Mouse (Mus musculus) neural tube, embryonic 15.5 days (tissue): ENCODE measurements around the gene Gpr34. TPM values are rescaled to one million over a fixed set of nuclear protein-coding genes. Genes with fewer than 3 reads are reported as not detected.

ENCODE experiments used
- ATAC-seq: fragments of 200-750 bp; cut with Nextera tagmentation; 2 replicates; pipeline ENCODE4 v1.8.0; 2017; ENCODE audit warnings: mild to moderate bottlenecking, moderate TSS enrichment, moderate library complexity; ENCODE audit not compliant: low FRiP score
- H3K27ac ChIP-seq: fragments of 300-500 bp; sonication (generic); replicated peaks from 2 replicates; pipeline ENCODE4 v1.5.1; 2015; ENCODE audit warnings: mild to moderate bottlenecking, inconsistent platforms
- H3K27me3 ChIP-seq: fragments of 300-500 bp; sonication (generic); replicated peaks from 2 replicates; pipeline ENCODE4 v1.6.1; 2015; ENCODE audit warnings: inconsistent platforms
- H3K36me3 ChIP-seq: fragments of 300-500 bp; sonication (generic); 2 replicates; pipeline ENCODE4 v1.6.1; 2015; ENCODE audit warnings: inconsistent platforms
- H3K4me1 ChIP-seq: fragments of 300-500 bp; sonication (generic); 2 replicates; pipeline ENCODE4 v1.6.1; 2015; ENCODE audit warnings: inconsistent platforms
- H3K4me2 ChIP-seq: fragments of 300-500 bp; sonication (generic); 2 replicates; pipeline ENCODE4 v1.6.1; 2015; ENCODE audit warnings: inconsistent platforms, mild to moderate bottlenecking, moderate library complexity
- H3K4me3 ChIP-seq: fragments of 300-500 bp; sonication (generic); replicated peaks from 2 replicates; pipeline ENCODE4 v1.5.1; 2015; ENCODE audit warnings: mild to moderate bottlenecking, inconsistent platforms
- H3K9ac ChIP-seq: fragments of 300-500 bp; sonication (generic); replicated peaks from 2 replicates; pipeline ENCODE4 v1.6.1; 2015; ENCODE audit warnings: mild to moderate bottlenecking, inconsistent platforms
- H3K9me3 ChIP-seq: fragments of 300-500 bp; sonication (generic); replicated peaks from 2 replicates; pipeline ENCODE4 v1.6.1; 2016; ENCODE audit warnings: inconsistent platforms
- WGBS: fragments of 180-500 bp; shearing (Covaris S2); methylation state at CpG from one replicate; pipeline ENCODE4 v1.1.7; 2015; ENCODE audit warnings: mixed read lengths; 5-methylcytosine and 5-hydroxymethylcytosine counted together
- polyA plus RNA-seq: library from polyadenylated mRNA; unstranded; fragments of >200 nt; fragmentation: Nextera tagmentation; extraction: Ambion mirVana; gene quantifications from 2 replicates; pipeline ENCODE4 v1.2.1, GENCODE M21; 2015

Gene Gpr34
- polyA plus RNA-seq, 1 experiment from 2014 or later = 3.3 TPM

GRCm38 (mm10) chrX:13636398-13636797 lies 4.5 kb downstream of the Gpr34 start:
- H3K4me1 ChIP-seq = no peaks in the 10 kb centered on the region
- no peak overlapping the region for H3K27ac ChIP-seq
- WGBS = 93% methylated on average over 1 of the region's 1 CpGs
- no peaks in the 10 kb centered on the region for H3K9me3 ChIP-seq
- H3K4me2 ChIP-seq = no peak overlapping the region
- no peak for ATAC-seq
- no peak overlapping the region for H3K9ac ChIP-seq
- no peaks in the 10 kb centered on the region for H3K27me3 ChIP-seq
- no peaks in the 10 kb centered on the region for H3K36me3 ChIP-seq
- H3K4me3 ChIP-seq = no peak overlapping the region

- no peak overlapping the region for H3K27ac ChIP-seq
- H3K27me3 ChIP-seq = no peaks in the 10 kb centered on the region
- no peak overlapping the region for H3K4me2 ChIP-seq
- 78% methylated on average over 2 of the region's 2 CpGs for WGBS
- no peaks in the 10 kb centered on the region for H3K9me3 ChIP-seq
- H3K4me1 ChIP-seq = no peaks in the 10 kb centered on the region
- no peak for ATAC-seq
- H3K9ac ChIP-seq = no peak overlapping the region
- H3K36me3 ChIP-seq = no peaks in the 10 kb centered on the region
- no peak overlapping the region for H3K4me3 ChIP-seq
These were observed 7.0 kb downstream of the Gpr34 start for GRCm38 (mm10) chrX:13638894-13639293.

- Histone ChIP-seq H3K9ac (no peak overlapping the region), H3K36me3 (no peaks in the 10 kb centered on the region), H3K4me1 (no peaks in the 10 kb centered on the region), H3K4me3 (no peak overlapping the region), H3K27ac (no peak overlapping the region), H3K4me2 (no peak overlapping the region), H3K9me3 (no peaks in the 10 kb centered on the region), H3K27me3 (no peaks in the 10 kb centered on the region)
- 83% methylated on average over 2 of the region's 2 CpGs for WGBS
- ATAC-seq = no peak
These were observed 20.0 kb downstream of the Gpr34 start for GRCm38 (mm10) chrX:13651889-13652288.

- Histone ChIP-seq H3K4me2 (no peak overlapping the region), H3K9me3 (no peaks in the 10 kb centered on the region), H3K27me3 (no peaks in the 10 kb centered on the region), H3K36me3 (no peaks in the 10 kb centered on the region), H3K4me3 (no peak overlapping the region), H3K9ac (no peak overlapping the region), H3K4me1 (no peaks in the 10 kb centered on the region), H3K27ac (no peak overlapping the region)
- no peak for ATAC-seq
- 86% methylated on average over 1 of the region's 1 CpGs for WGBS
These were observed 20.4 kb downstream of the Gpr34 start for GRCm38 (mm10) chrX:13652291-13652690.

GRCm38 (mm10) chrX:13655005-13655421 lies 23.1 kb downstream of the Gpr34 start:
- no peaks in the 10 kb centered on the region for H3K9me3 ChIP-seq
- H3K36me3 ChIP-seq = no peaks in the 10 kb centered on the region
- no peak overlapping the region for H3K4me3 ChIP-seq
- ATAC-seq = no peak
- no peak overlapping the region for H3K4me2 ChIP-seq
- no peak overlapping the region for H3K9ac ChIP-seq
- no peaks in the 10 kb centered on the region for H3K4me1 ChIP-seq
- no peak overlapping the region for H3K27ac ChIP-seq
- no peaks in the 10 kb centered on the region for H3K27me3 ChIP-seq
- WGBS = 75% methylated on average over 3 of the region's 3 CpGs

GRCm38 (mm10) chrX:13655906-13656305 lies 24.0 kb downstream of the Gpr34 start:
- Histone ChIP-seq H3K4me1 (no peaks in the 10 kb centered on the region), H3K9me3 (no peaks in the 10 kb centered on the region), H3K4me2 (no peak overlapping the region), H3K36me3 (no peaks in the 10 kb centered on the region), H3K4me3 (no peak overlapping the region), H3K27me3 (no peaks in the 10 kb centered on the region), H3K9ac (no peak overlapping the region), H3K27ac (no peak overlapping the region)
- 93% methylated on average over 6 of the region's 6 CpGs for WGBS
- ATAC-seq = no peak

- H3K36me3 ChIP-seq = no peaks in the 10 kb centered on the region
- no peak overlapping the region for H3K4me3 ChIP-seq
- no peak overlapping the region for H3K27ac ChIP-seq
- no peak overlapping the region for H3K4me2 ChIP-seq
- H3K9ac ChIP-seq = no peak overlapping the region
- 15% methylated on average over 1 of the region's 1 CpGs for WGBS
- no peaks in the 10 kb centered on the region for H3K4me1 ChIP-seq
- no peak for ATAC-seq
- no peaks in the 10 kb centered on the region for H3K27me3 ChIP-seq
- H3K9me3 ChIP-seq = no peaks in the 10 kb centered on the region
These were observed 24.8 kb downstream of the Gpr34 start for GRCm38 (mm10) chrX:13656721-13657120.

GRCm38 (mm10) chrX:13658616-13659140 lies 26.8 kb downstream of the Gpr34 start:
- no peak overlapping the region for H3K4me3 ChIP-seq
- ATAC-seq = no peak
- H3K4me1 ChIP-seq = no peaks in the 10 kb centered on the region
- no peak overlapping the region for H3K27ac ChIP-seq
- no peaks in the 10 kb centered on the region for H3K9me3 ChIP-seq
- no peaks in the 10 kb centered on the region for H3K27me3 ChIP-seq
- 69% methylated on average over 3 of the region's 3 CpGs for WGBS
- H3K9ac ChIP-seq = no peak overlapping the region
- no peak overlapping the region for H3K4me2 ChIP-seq
- H3K36me3 ChIP-seq = no peaks in the 10 kb centered on the region

GRCm38 (mm10) chrX:13659201-13659890 lies 27.5 kb downstream of the Gpr34 start:
- Histone ChIP-seq H3K27me3 (no peaks in the 10 kb centered on the region), H3K4me1 (no peaks in the 10 kb centered on the region), H3K36me3 (no peaks in the 10 kb centered on the region), H3K4me3 (no peak overlapping the region), H3K9me3 (no peaks in the 10 kb centered on the region), H3K4me2 (no peak overlapping the region), H3K27ac (no peak overlapping the region), H3K9ac (no peak overlapping the region)
- WGBS = 76% methylated on average over 4 of the region's 4 CpGs
- ATAC-seq = no peak

GRCm38 (mm10) chrX:13661063-13661462 lies 29.2 kb downstream of the Gpr34 start, which contains the start of gene Gpr82:
Gene Gpr82 (plus strand): TSS chrX:13661363.
- no peak within 1 kb of the TSS for H3K27ac ChIP-seq
- H3K4me2 ChIP-seq = no peak within 1 kb of the TSS
- no peaks in the 10 kb centered on the region for H3K36me3 ChIP-seq
- no peak within 1 kb of the TSS for H3K9ac ChIP-seq
- H3K9me3 ChIP-seq = no peaks in the 10 kb centered on the region
- WGBS = 97% methylated on average over 5 of the region's 5 CpGs
- H3K4me1 ChIP-seq = no peaks in the 10 kb centered on the region
- no peak within 1 kb of the TSS for H3K4me3 ChIP-seq
- H3K27me3 ChIP-seq = no peaks in the 10 kb centered on the region
- ATAC-seq = no peak

- H3K27me3 ChIP-seq = no peaks in the 10 kb centered on the region
- ATAC-seq = no peak
- no peak overlapping the region for H3K27ac ChIP-seq
- no peak overlapping the region for H3K4me2 ChIP-seq
- H3K9me3 ChIP-seq = no peaks in the 10 kb centered on the region
- no peaks in the 10 kb centered on the region for H3K4me1 ChIP-seq
- no peak overlapping the region for H3K4me3 ChIP-seq
- no peaks in the 10 kb centered on the region for H3K36me3 ChIP-seq
- 83% methylated on average over 5 of the region's 5 CpGs for WGBS
- no peak overlapping the region for H3K9ac ChIP-seq
These were observed 37.0 kb downstream of the Gpr34 start for GRCm38 (mm10) chrX:13668867-13669266.

GRCm38 (mm10) chrX:13670342-13670741 lies 38.5 kb downstream of the Gpr34 start:
- 58% methylated on average over 3 of the region's 3 CpGs for WGBS
- no peak for ATAC-seq
- Histone ChIP-seq H3K27ac (no peak overlapping the region), H3K36me3 (no peaks in the 10 kb centered on the region), H3K9ac (no peak overlapping the region), H3K4me3 (no peak overlapping the region), H3K4me2 (no peak overlapping the region), H3K4me1 (no peaks in the 10 kb centered on the region), H3K27me3 (no peaks in the 10 kb centered on the region), H3K9me3 (no peaks in the 10 kb centered on the region)
